Mouse (Mus musculus) E14TG2a.4 (cell line): Measurements from ENCODE around the gene Fgd3.

Experiments used
- H3K27me3 ChIP-seq: 2 replicates; pipeline ENCODE4 v1.6.1; 2014; ENCODE audit warnings: low read length, control low read depth; ENCODE audit not compliant: insufficient read depth
- H3K36me3 ChIP-seq: 2 replicates; pipeline ENCODE4 v1.6.1; 2014; ENCODE audit warnings: low read length, control low read depth; ENCODE audit not compliant: insufficient read depth
- H3K4me1 ChIP-seq: replicated peaks from 2 replicates; pipeline ENCODE4 v1.6.1; 2014; ENCODE audit warnings: low read depth, low read length, control low read depth
- H3K4me3 ChIP-seq: replicated peaks from 2 replicates; pipeline ENCODE4 v1.5.1; 2014; ENCODE audit warnings: mild to moderate bottlenecking, low read length
- H3K9me3 ChIP-seq: 2 replicates; pipeline ENCODE4 v1.6.1; 2014; ENCODE audit warnings: low read length, control low read depth
- CTCF ChIP-seq: conservative IDR thresholded peaks from 2 replicates; pipeline ENCODE4 v1.5.1; 2014; ENCODE audit warnings: low read length
- NANOG ChIP-seq: IDR thresholded peaks from 2 replicates; pipeline ENCODE4 v1.6.1; 2014; ENCODE audit warnings: borderline replicate concordance, low read length, mixed read lengths
- POU5F1 ChIP-seq: IDR thresholded peaks from 2 replicates; pipeline ENCODE4 v1.6.1; 2014; ENCODE audit warnings: low read length, borderline replicate concordance

Fgd3 gene

DNA sequence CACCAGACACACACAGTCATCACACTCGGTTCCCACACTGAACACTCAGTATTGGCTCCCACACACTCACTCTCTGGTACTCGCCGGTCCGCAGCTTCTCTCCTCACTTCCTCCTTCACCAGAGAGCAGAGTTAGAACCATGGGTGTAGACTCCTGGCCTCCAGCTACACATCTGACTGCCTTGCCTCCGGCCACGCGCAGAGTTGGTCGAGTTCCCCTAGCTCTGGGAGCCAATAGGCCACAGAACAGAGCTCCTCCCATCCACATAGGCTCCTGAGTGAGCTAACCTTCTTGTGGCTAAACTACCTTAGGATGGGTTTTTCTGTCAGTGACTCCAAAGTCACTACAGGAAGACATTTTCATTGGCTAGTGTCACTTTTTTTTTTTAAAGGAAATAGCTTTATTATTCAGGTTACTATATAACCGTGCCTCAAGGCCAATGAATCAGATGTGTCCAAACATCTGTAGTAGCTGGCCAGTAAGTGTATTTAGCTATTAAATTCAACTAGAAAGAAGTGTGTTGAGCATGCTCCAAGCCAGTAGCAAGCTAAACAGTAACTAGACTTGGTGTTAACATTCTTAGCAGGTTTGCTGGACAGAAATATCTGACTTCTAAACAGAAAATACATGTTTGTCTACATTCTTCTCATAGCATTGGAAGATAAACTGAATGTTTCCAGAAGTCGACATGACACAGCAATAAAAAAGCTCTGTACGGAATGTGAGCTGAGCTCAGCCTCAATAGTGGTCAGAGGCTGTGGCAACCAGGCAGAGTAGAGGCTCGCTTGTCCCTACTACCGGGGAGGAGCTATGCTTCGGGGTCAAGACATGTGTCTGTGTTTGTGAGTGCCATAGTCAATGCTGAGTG lies 21.4 kb downstream of the Fgd3 start:
- Histone ChIP-seq H3K36me3 (no peaks in the 10 kb centered on the region), H3K9me3 (no peaks in the 10 kb centered on the region), H3K4me3 (no peak overlapping the region), H3K27me3 (no peaks in the 10 kb centered on the region), H3K4me1 (no peaks in the 10 kb centered on the region)
- TF ChIP-seq POU5F1 (no peak), NANOG (no peak), CTCF (no peak)

DNA sequence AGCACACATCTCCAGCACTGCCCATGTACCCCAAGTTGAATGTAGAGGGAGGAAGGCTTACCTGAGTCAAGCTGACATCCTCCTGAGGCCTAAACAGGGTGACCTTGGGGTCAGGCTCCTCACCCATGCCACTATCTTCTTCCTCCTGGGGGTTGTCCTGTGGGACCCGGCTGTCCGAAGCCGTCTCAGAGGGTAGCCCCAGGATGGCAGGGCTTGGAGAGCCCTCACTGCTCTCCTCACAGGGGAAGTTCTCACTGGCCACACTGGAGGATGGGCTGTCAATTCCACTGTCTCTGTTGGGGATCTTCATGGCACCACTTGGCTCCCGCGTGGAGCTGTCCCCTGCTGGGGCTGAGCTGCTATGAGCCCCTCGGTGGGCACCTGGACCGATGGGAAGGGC lies 23.8 kb downstream of the Fgd3 start:
- no peak overlapping the region for H3K4me3 ChIP-seq
- no peaks in the 10 kb centered on the region for H3K9me3 ChIP-seq
- TF ChIP-seq NANOG (no peak), CTCF (no peak)
- no peaks in the 10 kb centered on the region for H3K4me1 ChIP-seq
- no peaks in the 10 kb centered on the region for H3K27me3 ChIP-seq
- H3K36me3 ChIP-seq = no peaks in the 10 kb centered on the region

DNA sequence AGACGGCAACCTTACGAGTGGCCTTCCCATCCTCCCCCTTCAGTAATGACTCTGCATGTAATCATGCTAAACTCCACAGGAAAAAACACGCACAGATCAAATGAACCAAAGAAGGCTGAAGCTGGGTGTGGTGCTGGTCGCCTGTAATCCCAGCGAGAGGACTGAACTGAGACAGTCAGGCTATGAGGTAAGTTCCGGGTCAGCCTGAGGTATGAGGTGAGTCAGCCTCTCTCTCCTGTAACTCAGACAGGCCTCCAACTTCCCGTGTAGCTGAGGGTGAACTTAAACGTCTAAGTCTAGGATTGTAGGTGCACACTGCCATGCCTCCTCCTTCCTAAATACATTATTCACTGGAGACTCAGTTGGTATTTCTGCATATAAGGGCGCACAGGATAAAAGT lies 26.0 kb downstream of the Fgd3 start:
- no peak for TF ChIP-seq NANOG
- no peak for TF ChIP-seq CTCF
- TF ChIP-seq POU5F1 = no peak
- Histone ChIP-seq H3K4me3 (no peak overlapping the region), H3K9me3 (no peaks in the 10 kb centered on the region), H3K27me3 (no peaks in the 10 kb centered on the region), H3K4me1 (no peaks in the 10 kb centered on the region), H3K36me3 (no peaks in the 10 kb centered on the region)

DNA sequence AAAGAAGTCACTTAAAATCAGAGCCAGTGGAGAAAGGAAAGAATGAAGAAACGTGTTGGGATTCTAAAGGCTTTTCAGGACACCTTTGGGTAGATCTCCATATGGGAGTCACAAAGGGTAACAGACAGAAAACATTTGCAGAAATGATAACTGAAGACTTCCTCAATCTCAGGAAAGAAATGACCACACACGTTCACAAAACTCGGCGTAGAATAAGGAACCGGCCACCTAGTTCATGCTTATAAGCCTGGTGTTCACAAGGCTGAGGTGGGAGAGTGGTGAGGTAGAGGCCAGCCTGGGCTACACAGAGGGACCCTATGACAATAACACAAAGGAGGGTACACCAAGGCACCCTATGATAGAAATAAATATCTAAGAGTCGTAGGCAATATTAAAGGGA lies 28.2 kb downstream of the Fgd3 start:
- no peaks in the 10 kb centered on the region for H3K4me1 ChIP-seq
- TF ChIP-seq POU5F1 (no peak), NANOG (no peak), CTCF (no peak)
- H3K9me3 ChIP-seq = no peaks in the 10 kb centered on the region

DNA sequence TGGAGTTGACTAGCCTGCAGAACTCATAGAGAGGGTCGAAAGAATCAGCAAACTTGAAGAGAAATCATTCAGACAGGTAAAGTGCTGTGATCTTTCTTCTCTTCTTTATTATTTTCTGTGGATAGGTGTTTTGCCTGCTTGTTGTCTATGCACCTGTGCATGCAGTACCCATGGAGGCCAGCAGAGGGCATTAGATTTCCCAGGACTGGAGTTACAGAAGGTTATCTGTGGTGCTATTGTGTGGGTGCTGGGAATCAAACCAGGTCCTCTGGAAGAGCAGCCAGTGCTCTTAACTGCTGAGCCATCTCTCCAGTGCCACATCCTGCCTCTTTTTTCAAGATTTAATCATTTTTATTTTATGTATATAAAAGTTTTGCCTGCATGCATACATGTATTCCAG lies 28.7 kb downstream of the Fgd3 start:
- H3K9me3 ChIP-seq = 0 out of 2 replicates have a peak, but pooled peaks cover under 1% of the 10 kb centered on the region
- H3K4me3 ChIP-seq = no peak overlapping the region
- H3K27me3 ChIP-seq = no peaks in the 10 kb centered on the region
- TF ChIP-seq CTCF = peak; percentile 96
- no peak for TF ChIP-seq POU5F1
- no peak for TF ChIP-seq NANOG
- no peaks in the 10 kb centered on the region for H3K4me1 ChIP-seq
- no peaks in the 10 kb centered on the region for H3K36me3 ChIP-seq

More for the DNA sequence above, 28.2 kb downstream of the Fgd3 start:
- no peaks in the 10 kb centered on the region for H3K27me3 ChIP-seq
- no peak overlapping the region for H3K4me3 ChIP-seq
- no peaks in the 10 kb centered on the region for H3K36me3 ChIP-seq

DNA sequence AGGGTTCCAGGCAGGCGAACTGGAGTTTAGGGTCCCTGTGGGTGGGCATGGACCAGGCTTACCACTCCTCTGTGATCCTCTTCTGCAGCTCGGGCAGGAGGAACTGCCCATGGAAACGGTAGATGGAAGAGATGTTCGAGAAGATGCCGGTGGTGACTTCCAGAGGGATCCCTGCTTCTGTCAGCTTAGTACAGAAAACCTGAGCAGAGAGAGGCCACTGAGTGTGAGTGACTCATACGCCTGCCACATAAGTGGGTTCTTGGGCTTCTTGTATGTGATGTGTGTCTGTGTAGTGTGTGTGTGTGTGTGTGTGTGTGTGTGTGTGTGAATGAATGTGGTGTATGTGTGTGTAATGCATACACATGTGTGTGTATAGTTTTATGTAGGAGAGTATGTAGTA lies 32.9 kb downstream of the Fgd3 start:
- Histone ChIP-seq H3K9me3 (0 out of 2 replicates have a peak, but pooled peaks cover 6% of the 10 kb centered on the region), H3K27me3 (no peaks in the 10 kb centered on the region), H3K4me3 (no peak overlapping the region), H3K4me1 (no peaks in the 10 kb centered on the region), H3K36me3 (no peaks in the 10 kb centered on the region)
- no peak for TF ChIP-seq POU5F1
- TF ChIP-seq NANOG = no peak
- TF ChIP-seq CTCF = no peak

DNA sequence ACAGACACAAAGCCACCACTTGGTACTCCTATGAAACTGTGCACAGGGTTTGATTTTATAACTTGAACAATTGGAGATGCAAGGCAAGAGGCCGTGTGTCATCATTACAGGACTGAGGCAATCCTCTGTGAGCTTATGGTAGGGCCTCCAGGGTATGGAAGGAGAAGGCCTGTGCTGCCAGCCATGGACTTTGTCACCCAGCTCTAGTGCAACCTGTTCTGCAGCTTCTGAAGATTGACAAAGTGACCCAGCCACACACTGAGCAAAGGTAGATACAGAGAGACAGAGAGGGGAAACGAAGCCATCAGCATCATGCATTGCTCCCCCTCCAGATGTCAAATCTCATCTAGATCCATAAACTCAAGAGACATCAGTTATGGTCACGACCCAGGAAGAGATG lies 33.4 kb downstream of the Fgd3 start:
- Histone ChIP-seq H3K4me1 (no peaks in the 10 kb centered on the region), H3K36me3 (no peaks in the 10 kb centered on the region), H3K9me3 (0 out of 2 replicates have a peak, but pooled peaks cover 6% of the 10 kb centered on the region), H3K27me3 (no peaks in the 10 kb centered on the region), H3K4me3 (no peak overlapping the region)
- no peak for TF ChIP-seq NANOG
- no peak for TF ChIP-seq CTCF

DNA sequence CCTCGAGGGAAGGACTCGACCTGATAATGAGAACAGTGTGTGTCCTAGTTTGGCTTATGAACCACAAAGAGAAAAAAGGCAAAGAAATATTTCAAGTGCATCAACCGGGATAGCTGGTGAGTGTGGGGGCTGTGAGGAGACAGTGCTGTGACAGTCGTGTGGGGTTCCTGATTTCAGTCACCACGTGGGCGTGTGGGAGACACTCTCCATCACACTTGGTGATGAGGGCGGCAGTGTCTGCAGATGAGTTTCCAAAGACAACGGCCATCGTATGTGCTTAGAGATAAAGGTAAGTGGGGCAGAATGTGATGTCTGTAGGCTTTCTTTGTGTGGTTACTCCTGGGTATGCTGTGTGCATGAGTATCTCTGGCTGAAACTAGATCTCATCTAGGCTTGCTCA lies 36.4 kb downstream of the Fgd3 start:
- Histone ChIP-seq H3K27me3 (peaks cover 3% of the 10 kb centered on the region), H3K4me1 (no peaks in the 10 kb centered on the region), H3K9me3 (peaks cover 12% of the 10 kb centered on the region), H3K4me3 (no peak overlapping the region), H3K36me3 (no peaks in the 10 kb centered on the region)
- TF ChIP-seq POU5F1 = no peak
- no peak for TF ChIP-seq CTCF
- TF ChIP-seq NANOG = no peak

DNA sequence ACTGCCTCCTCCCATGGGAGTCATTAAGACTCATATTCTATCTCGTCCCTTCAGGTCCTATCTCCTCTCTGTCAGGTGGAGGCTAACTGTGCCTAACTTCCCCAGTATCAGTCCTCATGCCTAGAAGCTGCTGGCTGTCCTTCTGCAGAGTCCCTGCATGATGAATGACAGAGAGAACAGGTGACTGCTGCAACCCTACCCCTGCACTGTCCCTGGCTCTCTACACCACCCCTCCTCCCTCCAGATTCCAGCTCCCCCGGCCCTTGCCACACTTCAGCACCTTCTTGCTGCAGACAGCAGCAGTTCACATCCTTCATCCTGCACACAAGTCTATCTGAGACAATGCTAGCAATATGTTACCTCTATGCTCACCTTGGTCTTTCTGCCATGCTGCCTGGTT lies 37.9 kb downstream of the Fgd3 start:
- H3K27me3 ChIP-seq = peaks cover 3% of the 10 kb centered on the region
- no peaks in the 10 kb centered on the region for H3K4me1 ChIP-seq
- H3K36me3 ChIP-seq = no peaks in the 10 kb centered on the region
- TF ChIP-seq CTCF = no peak
- TF ChIP-seq NANOG = no peak
- no peak for TF ChIP-seq POU5F1
- H3K9me3 ChIP-seq = peaks cover 12% of the 10 kb centered on the region
- no peak overlapping the region for H3K4me3 ChIP-seq
